Mouse (Mus musculus) brain, embryonic 14.5 days (tissue): Measurements from ENCODE around the gene Sgms1.

ENCODE experiments used
- CTCF ChIP-seq: fragments of 200-500 bp; IDR thresholded peaks from 2 replicates; pipeline ENCODE4 v1.5.1; 2012; ENCODE audit warnings: inconsistent platforms, mild to moderate bottlenecking, moderate library complexity, borderline replicate concordance; ENCODE audit not compliant: insufficient read depth, insufficient read length; ENCODE audit errors: extremely low read depth
- POLR2A ChIP-seq: fragments of 200-500 bp; IDR thresholded peaks from 2 replicates; pipeline ENCODE4 v1.6.1; 2012; ENCODE audit warnings: mild to moderate bottlenecking, inconsistent platforms, borderline replicate concordance; ENCODE audit not compliant: poor library complexity, insufficient read depth, insufficient read length, severe bottlenecking; ENCODE audit errors: extremely low read depth

DNA sequence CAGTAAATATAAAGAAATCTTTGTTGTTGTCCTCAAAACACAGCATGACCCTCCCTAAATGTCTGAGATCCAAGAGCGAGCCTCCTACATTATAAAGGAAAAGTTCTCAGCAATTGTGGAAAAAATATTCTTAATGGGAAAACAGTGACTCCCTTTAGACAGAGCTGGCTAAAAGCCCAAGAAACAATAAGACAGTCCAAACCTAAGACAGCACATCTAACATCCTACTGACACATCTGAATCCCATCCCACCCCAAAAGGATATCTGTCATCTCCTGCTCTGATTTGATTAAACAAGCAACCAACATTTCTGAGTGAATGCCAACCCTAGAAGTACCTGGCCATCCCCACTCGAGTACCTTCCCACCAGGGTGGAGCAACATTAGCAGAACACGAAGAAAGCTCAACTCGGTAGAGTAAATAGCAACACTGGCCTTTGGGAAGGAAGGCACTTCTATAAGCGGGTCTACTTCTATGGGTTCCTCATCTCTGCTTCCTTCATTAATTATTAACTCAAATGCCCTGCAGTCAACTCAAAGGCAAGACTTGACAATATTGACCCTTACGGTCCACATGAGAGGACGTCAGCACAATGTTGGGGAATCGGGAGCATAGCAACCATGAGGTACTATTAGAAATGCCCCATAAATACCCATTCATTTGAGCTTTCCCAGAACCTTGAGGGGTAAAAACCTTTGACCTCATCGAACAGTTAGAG is 42.7 kb downstream of the Sgms1 start:
- TF ChIP-seq POLR2A (no peak), CTCF (no peak)
